Mouse (Mus musculus) spleen, postnatal 0 days (tissue): ENCODE measurements around the gene Ces1c. TPM values are rescaled to one million over a fixed set of nuclear protein-coding genes. Genes with fewer than 3 reads are reported as not detected.

Experiments
- polyA plus RNA-seq: library from polyadenylated mRNA; unstranded; fragments of >200 nt; fragmentation: Nextera tagmentation; extraction: Ambion mirVana; gene quantifications from 2 replicates; pipeline ENCODE4 v1.2.1, GENCODE M21; 2015

The Ces1c gene
- not detected in 2 replicates for polyA plus RNA-seq

GRCm38 (mm10) chr8:93131233-93131980 lies at the start of gene Ces1c:
Ces1c (minus strand) TSS chr8:93131283.

DNA sequence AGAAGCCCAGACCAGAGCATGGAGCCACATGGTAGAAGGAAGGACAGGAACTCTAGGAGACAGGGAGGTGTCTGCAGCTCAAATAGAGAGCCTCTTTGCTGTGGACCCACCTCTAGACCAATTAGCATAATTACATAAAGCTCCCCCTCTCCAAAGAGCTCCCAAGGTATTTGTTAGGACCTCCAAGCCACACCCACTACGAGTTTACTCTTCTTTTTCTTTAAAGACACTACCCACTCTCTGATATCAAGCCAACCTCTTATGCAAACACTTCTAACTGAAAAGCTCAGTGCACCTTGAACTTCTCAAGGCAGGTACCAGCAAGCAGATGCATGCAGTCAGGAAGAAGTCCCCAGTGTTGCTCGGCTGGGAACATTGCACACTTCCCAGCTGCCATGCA lies 51.2 kb downstream of the Ces1c start, which contains the start of gene Ces1b:
TSS of gene Ces1b (minus strand) at position 131 of the 400 bp plus-strand sequence.

Other genes starting within 250 kb of the Ces1c start
- 0.34 and 0.36 TPM in 2 replicates for gene Capns2, start 229.9 kb downstream of the Ces1c start, polyA plus RNA-seq
- gene Slc6a2, start 171.2 kb downstream of the Ces1c start, polyA plus RNA-seq, result not detected in 2 replicates
- gene Ces1a, start 83.1 kb downstream of the Ces1c start, polyA plus RNA-seq, result not detected in 2 replicates
- gene Ces1b, start 51.3 kb downstream of the Ces1c start, polyA plus RNA-seq, result not detected in 2 replicates
- gene Ces1d, start 66.6 kb upstream of the Ces1c start, polyA plus RNA-seq, result 1.2 and 1.4 TPM in 2 replicates
- gene Ces1e, start 98.3 kb upstream of the Ces1c start, polyA plus RNA-seq, result not detected in 2 replicates
- not detected in 2 replicates for gene Ces1f, start 148.5 kb upstream of the Ces1c start, polyA plus RNA-seq
- gene Ces1g, start 206.0 kb upstream of the Ces1c start, polyA plus RNA-seq, result not detected in 2 replicates
- not detected in 2 replicates for gene Ces1h, start 248.4 kb upstream of the Ces1c start, polyA plus RNA-seq